Mouse (Mus musculus): ENCODE measurements around the gene Fhod1. TPM values are rescaled to one million over a fixed set of nuclear protein-coding genes. Genes with fewer than 3 reads are reported as not detected.

Fhod1 gene
- polyA plus RNA-seq, 1 experiment from 2014 or later: 0.81 TPM

DNA sequence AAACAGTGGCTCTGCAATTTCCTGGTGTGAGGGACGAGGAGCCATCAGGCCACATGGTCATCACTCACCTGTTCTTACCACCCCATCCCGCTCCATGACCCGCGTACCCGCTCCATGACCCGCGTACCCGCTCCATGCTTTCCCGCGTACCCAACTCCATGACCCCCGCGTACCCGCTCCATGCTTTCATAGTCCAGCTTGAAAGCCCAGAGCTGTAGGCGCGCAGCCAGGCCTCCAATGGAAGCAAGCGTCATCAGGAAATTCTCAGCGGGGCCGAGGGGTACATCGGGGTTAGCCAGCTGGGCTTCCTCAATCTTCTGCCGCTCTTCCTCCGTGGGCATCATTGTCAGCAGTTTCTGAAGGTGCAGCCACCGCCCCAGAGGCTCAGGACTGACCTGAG is 16.3 kb downstream of the Fhod1 start:
- H3K4me1 ChIP-seq: peaks cover 10% of the 10 kb centered on the region
- 96% methylated on average over 22 of the region's 22 CpGs for WGBS
- no peaks in the 10 kb centered on the region for H3K27me3 ChIP-seq
- no peak overlapping the region for H3K27ac ChIP-seq
- no peaks in the 10 kb centered on the region for H3K9me3 ChIP-seq (replicated peaks)
- H3K4me2 ChIP-seq: no peak overlapping the region
- H3K4me3 ChIP-seq: no peak overlapping the region
- ATAC-seq: no peak
- no peak overlapping the region for H3K9ac ChIP-seq
- H3K36me3 ChIP-seq (ENCODE audit: poor library complexity, severe bottlenecking): peaks cover 79% of the 10 kb centered on the region

- H3K27me3 ChIP-seq: no peaks in the 10 kb centered on the region
- no peak overlapping the region for H3K9ac ChIP-seq
- peaks cover 71% of the 10 kb centered on the region for H3K36me3 ChIP-seq (ENCODE audit: poor library complexity, severe bottlenecking)
- no peak overlapping the region for H3K27ac ChIP-seq
- H3K4me1 ChIP-seq: peaks cover 13% of the 10 kb centered on the region
- WGBS: 97% methylated on average over 12 of the region's 12 CpGs
- H3K4me2 ChIP-seq: no peak overlapping the region
- ATAC-seq: no peak
- no peak overlapping the region for H3K4me3 ChIP-seq
- no peaks in the 10 kb centered on the region for H3K9me3 ChIP-seq (replicated peaks)
These were observed 17.4 kb downstream of the Fhod1 start for GRCm38 (mm10) chr8:105330325-105330724.

- WGBS: 45% methylated on average over 6 of the region's 6 CpGs
- H3K36me3 ChIP-seq (ENCODE audit: poor library complexity, severe bottlenecking): peaks cover 51% of the 10 kb centered on the region
- peak overlapping the region; percentile 86 for H3K9ac ChIP-seq
- ATAC-seq: no peak
- no peaks in the 10 kb centered on the region for H3K9me3 ChIP-seq (replicated peaks)
- no peaks in the 10 kb centered on the region for H3K27me3 ChIP-seq
- peak overlapping the region; percentile 57; the same call in 1 of the 2 replicates for H3K27ac ChIP-seq
- peak overlapping the region; percentile 96 for H3K4me2 ChIP-seq
- H3K4me1 ChIP-seq: peaks cover 20% of the 10 kb centered on the region
- peak overlapping the region; percentile 81 for H3K4me3 ChIP-seq
These were observed 20.8 kb downstream of the Fhod1 start for GRCm38 (mm10) chr8:105326968-105327367.

DNA sequence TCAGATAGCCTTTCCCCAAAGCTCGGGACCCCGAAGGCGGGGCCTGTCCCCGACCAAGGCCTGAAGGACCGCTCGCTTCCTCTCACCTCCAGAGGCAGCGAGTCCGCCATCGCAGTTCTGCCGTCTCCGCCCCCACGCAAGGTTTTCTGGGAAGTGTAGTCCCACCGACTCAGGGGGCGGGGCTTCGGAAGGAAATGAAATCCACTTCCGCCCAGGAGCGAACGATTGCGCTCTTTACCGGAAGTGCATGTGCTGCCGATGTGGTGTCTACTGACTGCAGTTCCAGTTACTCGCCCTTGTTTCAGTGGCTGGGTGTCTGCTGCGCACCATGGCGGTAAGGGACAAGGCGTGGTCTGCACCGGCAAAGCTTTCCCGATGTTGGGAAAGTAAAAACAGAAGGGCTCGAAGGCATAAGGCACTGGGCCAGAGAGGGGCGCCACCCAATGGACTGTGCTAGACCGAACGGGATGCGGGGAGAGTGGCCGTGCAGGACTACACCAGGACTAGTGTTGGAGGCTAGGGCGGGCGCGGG is 21.5 kb downstream of the Fhod1 start, which contains the start of the genes Lrrc29 and Tmem208:
TSS of gene Lrrc29 (minus strand) at position 138 of the 532 bp plus-strand sequence.
TSS of gene Tmem208 (plus strand) at position 214 of the 532 bp plus-strand sequence.
- Histone ChIP-seq H3K4me3 (peak within 1 kb of the TSS; percentile 81), H3K9ac (peak within 1 kb of the TSS; percentile 86), H3K27ac (peak within 1 kb of the TSS; percentile 57; the same call in 1 of the 2 replicates), H3K27me3 (no peaks in the 10 kb centered on the region), H3K9me3 (replicated peaks) (no peaks in the 10 kb centered on the region), H3K4me1 (peaks cover 20% of the 10 kb centered on the region), H3K4me2 (peak within 1 kb of the TSS; percentile 96), H3K36me3 (ENCODE audit: poor library complexity, severe bottlenecking) (peaks cover 43% of the 10 kb centered on the region)
- WGBS: under 1% methylated on average over 36 of the region's 36 CpGs
- peak; percentile 93 for ATAC-seq

GRCm38 (mm10) chr8:105325641-105326093 is 22.1 kb downstream of the Fhod1 start:
- peaks cover 38% of the 10 kb centered on the region for H3K36me3 ChIP-seq (ENCODE audit: poor library complexity, severe bottlenecking)
- 0% methylated on average over 12 of the region's 12 CpGs for WGBS
- peak overlapping the region; percentile 31; the same call in 1 of the 2 replicates for H3K27ac ChIP-seq
- H3K27me3 ChIP-seq: no peaks in the 10 kb centered on the region
- peak overlapping the region; percentile 96 for H3K4me2 ChIP-seq
- H3K9ac ChIP-seq: peak overlapping the region; percentile 86
- H3K4me3 ChIP-seq: peak overlapping the region; percentile 81
- ATAC-seq: peak; percentile 66
- no peaks in the 10 kb centered on the region for H3K9me3 ChIP-seq (replicated peaks)
- H3K4me1 ChIP-seq: peaks cover 20% of the 10 kb centered on the region

GRCm38 (mm10) chr8:105323183-105323582 is 24.6 kb downstream of the Fhod1 start:
- 87% methylated on average over 4 of the region's 4 CpGs for WGBS
- H3K27me3 ChIP-seq: no peaks in the 10 kb centered on the region

DNA sequence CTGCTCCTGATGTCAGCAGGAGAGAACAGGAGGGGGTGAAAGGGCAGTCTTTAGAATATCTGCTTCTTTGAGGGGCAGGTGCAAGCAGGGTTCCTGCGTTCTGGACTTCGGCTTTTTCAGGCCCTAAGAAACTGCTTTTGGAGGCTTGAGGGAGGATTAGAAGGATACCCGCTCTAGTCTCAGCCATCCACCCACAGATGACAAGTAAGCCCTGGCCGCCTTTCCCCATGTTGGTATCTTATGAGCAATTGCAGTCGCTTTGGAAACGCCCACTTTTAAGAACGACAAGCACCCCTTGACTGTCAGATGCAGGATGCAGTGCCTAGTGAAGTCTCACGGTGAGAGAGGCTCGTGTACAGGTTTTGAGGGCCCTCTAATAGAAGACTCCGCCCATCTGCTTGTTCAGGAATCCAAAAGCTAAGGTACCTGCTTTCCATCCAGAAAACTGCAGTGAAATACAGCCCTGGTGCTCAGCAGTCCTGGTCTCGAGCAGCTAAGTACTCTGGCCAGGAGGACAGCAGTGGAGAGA is 29.0 kb downstream of the Fhod1 start:
- no peak overlapping the region for H3K27ac ChIP-seq
- H3K9me3 ChIP-seq (replicated peaks): no peaks in the 10 kb centered on the region
- no peak for ATAC-seq
- no peak overlapping the region for H3K9ac ChIP-seq
- H3K36me3 ChIP-seq (ENCODE audit: poor library complexity, severe bottlenecking): peaks cover 63% of the 10 kb centered on the region
- 86% methylated on average over 11 of the region's 11 CpGs for WGBS
- no peaks in the 10 kb centered on the region for H3K27me3 ChIP-seq
- H3K4me2 ChIP-seq: no peak overlapping the region
- H3K4me1 ChIP-seq: no peaks in the 10 kb centered on the region
- no peak overlapping the region for H3K4me3 ChIP-seq

More at GRCm38 (mm10) chr8:105323183-105323582, 24.6 kb downstream of the Fhod1 start:
- no peak overlapping the region for H3K4me2 ChIP-seq
- H3K36me3 ChIP-seq (ENCODE audit: poor library complexity, severe bottlenecking): peaks cover 29% of the 10 kb centered on the region
- no peak overlapping the region for H3K27ac ChIP-seq
- H3K4me3 ChIP-seq: no peak overlapping the region
- H3K9me3 ChIP-seq (replicated peaks): no peaks in the 10 kb centered on the region
- peaks cover 20% of the 10 kb centered on the region for H3K4me1 ChIP-seq
- no peak for ATAC-seq
- H3K9ac ChIP-seq: no peak overlapping the region

DNA sequence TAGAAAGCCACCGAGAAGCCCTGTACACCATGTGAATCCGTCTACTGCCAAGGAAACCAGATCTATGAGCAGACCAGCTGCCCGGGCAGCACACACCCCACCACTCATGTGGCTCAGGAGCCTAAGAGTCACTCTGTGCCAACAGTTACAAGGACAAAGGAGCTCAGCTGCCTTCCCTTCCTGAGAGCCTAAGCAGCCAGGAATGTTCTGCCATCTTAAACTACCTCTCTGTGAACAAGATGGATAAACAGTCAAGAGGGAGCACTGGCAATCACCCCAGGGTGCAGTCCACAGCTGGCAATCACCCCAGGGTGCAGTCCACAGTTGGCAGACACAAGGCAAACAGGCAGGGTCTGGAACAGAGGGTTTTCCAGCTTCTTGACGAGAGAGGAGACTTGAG is 29.8 kb downstream of the Fhod1 start:
- ATAC-seq: no peak
- no peak overlapping the region for H3K9ac ChIP-seq
- no peaks in the 10 kb centered on the region for H3K4me1 ChIP-seq
- WGBS: 85% methylated on average over 4 of the region's 4 CpGs
- H3K27me3 ChIP-seq: no peaks in the 10 kb centered on the region
- no peak overlapping the region for H3K4me3 ChIP-seq
- H3K9me3 ChIP-seq (replicated peaks): no peaks in the 10 kb centered on the region
- no peak overlapping the region for H3K27ac ChIP-seq
- H3K36me3 ChIP-seq (ENCODE audit: poor library complexity, severe bottlenecking): peaks cover 69% of the 10 kb centered on the region
- no peak overlapping the region for H3K4me2 ChIP-seq

DNA sequence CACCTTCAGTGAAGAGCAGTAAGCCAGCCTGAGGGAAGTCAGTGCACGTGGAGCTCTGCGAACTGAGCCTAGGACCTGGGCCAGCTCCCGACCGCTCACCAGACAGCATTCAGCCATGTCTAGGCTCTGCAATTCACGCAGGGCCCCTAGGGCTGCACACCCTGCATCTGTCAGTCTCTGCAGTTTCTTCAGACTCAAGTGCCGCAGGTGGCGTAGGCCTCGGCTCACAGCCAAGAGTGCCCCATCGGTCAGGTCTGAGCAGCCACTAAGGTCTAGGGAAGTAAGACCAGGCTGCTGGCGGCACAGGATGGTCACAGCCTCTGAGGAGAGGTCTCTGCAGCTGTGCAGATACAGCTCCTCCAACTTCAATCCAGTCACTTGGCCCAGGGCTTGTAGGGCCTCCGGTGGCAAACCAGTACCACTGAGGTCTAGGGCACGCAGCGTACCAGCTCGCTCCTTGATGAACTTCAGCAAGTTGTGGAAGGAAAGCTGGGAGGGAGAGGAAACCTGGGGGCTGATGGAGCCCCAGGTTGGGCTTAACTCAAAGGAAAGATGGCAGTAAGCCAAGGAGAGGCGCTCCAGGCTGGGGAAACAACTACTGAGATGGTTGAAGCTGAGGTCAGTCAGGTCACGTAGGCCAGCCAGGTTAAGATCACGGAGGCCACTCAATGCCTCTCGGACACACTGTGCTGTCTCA is 32.5 kb downstream of the Fhod1 start:
- Histone ChIP-seq H3K27me3 (no peaks in the 10 kb centered on the region), H3K9ac (no peak overlapping the region), H3K27ac (no peak overlapping the region), H3K4me3 (no peak overlapping the region), H3K36me3 (ENCODE audit: poor library complexity, severe bottlenecking) (peaks cover 83% of the 10 kb centered on the region), H3K9me3 (replicated peaks) (no peaks in the 10 kb centered on the region), H3K4me1 (no peaks in the 10 kb centered on the region), H3K4me2 (no peak overlapping the region)
- WGBS: 90% methylated on average over 18 of the region's 18 CpGs
- ATAC-seq: no peak

DNA sequence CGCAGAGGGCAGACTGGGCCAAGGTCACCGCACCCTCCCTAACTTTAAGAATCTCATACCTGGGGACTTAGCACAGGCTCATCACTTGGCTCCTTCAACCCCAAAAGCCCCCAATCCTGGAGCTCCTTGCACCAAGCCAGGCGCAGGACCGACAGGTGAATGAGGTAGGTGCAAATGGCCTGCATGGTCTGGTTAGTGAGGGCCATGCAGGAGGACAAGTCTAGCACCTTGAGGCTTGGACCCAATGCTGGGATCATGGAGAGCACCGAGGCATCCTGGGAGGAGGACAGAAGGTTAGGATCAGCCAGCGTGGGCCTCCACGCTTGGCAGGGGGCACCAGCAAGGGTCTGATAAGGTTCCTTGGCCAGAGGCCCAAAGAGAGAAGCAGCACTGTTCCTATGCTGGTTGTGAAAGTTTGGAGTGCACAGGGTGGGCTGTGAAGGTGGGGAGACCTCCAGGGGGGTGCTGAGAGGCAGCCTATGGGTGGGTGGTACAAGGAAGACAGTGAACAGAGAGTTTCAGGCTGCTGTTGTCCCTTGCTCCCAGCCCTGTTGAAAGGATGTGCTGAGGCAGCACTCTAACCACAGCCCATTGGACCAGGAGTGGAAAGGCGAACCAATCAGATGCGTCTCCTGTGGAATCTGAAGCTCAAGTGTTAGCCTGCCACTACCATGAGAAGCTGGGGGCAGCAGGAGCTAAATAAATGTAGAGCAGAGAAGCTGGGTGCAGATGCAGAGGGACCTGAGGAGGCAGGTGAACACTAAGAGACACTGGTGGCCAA is 33.9 kb downstream of the Fhod1 start:
- Histone ChIP-seq H3K4me3 (no peak overlapping the region), H3K27ac (no peak overlapping the region), H3K4me2 (no peak overlapping the region), H3K9ac (no peak overlapping the region), H3K27me3 (no peaks in the 10 kb centered on the region), H3K9me3 (replicated peaks) (no peaks in the 10 kb centered on the region), H3K4me1 (no peaks in the 10 kb centered on the region), H3K36me3 (ENCODE audit: poor library complexity, severe bottlenecking) (peaks cover 87% of the 10 kb centered on the region)
- WGBS: 85% methylated on average over 9 of the region's 9 CpGs
- ATAC-seq: 0 out of 2 replicates have a peak, but pooled peaks have one; percentile 14

DNA sequence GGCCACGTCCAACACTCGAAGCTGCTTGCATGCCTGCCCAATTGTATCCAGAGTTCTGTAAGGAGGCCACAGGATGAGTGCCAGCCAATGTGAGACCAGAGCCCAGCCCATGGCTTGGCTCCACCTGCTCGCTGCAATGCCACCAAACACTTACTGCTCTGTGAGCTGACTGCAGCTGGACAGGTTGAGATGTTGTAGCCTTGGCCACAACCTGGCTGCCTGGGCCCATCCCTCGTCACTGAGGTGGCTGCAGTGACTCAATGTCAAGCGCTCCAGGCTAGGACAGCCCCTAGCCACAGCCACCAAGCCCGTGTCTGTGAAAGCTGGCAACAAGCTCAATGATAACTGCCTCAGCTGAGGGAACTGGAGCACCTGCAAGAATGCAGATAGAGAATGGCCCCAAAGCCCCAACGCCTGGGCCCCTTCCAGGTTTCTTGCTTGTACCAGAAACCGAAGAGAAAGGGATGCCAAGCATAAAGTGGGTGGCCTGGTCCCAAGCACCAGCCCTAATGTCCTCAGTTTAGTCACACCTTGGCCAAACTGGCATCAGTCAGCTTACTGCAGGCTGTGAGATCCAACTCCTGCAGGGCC is 34.8 kb downstream of the Fhod1 start:
- WGBS: 92% methylated on average over 8 of the region's 8 CpGs
- Histone ChIP-seq H3K4me2 (no peak overlapping the region), H3K27ac (no peak overlapping the region), H3K9me3 (replicated peaks) (no peaks in the 10 kb centered on the region), H3K27me3 (no peaks in the 10 kb centered on the region), H3K4me1 (no peaks in the 10 kb centered on the region), H3K9ac (no peak overlapping the region), H3K36me3 (ENCODE audit: poor library complexity, severe bottlenecking) (peaks cover 87% of the 10 kb centered on the region), H3K4me3 (no peak overlapping the region)
- no peak for ATAC-seq
